Mouse (Mus musculus): ENCODE measurements around the gene 1700029P11Rik. TPM values are rescaled to one million over a fixed set of nuclear protein-coding genes. Genes with fewer than 3 reads are reported as not detected.
A peak's percentile ranks its signal among the peaks of the same experiment; 100 is the strongest.

Gene 1700029P11Rik
- total and polyA plus RNA-seq, 3 experiments, result 0.07 TPM; not detected in 2

DNA sequence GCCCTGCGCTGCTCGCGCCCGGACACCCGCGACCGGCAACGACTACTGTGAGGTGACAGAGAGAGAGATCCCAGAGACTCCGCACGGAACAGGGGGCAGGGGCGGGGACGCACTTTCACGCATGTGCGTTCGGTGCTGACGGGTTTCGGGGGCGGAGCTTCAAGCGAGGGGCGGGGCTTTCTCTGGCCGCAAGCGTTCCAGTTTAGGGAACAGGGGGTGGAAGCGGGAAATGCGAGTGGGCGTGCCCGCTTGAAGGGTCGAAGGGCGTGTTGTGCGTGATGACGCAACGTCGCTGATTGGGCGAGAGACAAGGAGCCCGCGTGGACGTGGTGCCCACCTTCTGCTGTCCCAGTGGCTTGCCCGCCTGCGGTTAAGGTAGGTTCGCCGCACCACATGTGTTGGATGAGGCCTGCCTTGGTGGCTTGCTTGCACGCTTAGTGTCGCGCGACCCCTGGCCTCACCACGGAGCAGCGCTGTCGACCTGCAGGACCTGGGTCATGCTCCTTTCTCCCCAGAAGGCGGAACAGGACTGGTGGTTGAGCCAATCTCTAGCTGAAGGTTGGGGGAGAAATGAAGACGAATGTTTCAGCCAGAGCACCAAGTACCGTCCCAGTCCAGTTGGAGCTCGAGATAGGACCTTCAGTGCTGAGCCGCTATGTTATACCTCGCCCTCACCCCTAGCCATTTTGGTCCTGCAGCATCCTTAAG lies 35.9 kb downstream of the 1700029P11Rik start (continued):
- TF ChIP-seq JUND (IDR thresholded peaks at IDR 0.05; ENCODE audit: low read depth, low read length), result no peak
- no peak for TF ChIP-seq CHD2 (IDR thresholded peaks at IDR 0.05; ENCODE audit: low read length)
- TF ChIP-seq ZKSCAN1 (IDR thresholded peaks at IDR 0.05; ENCODE audit: low read depth, low read length), result no peak
- TF ChIP-seq TAL1 (IDR thresholded peaks at IDR 0.05; ENCODE audit: low read length), result no peak
- no peak for TF ChIP-seq ZC3H11A (IDR thresholded peaks at IDR 0.05; ENCODE audit: low read depth, low read length)
- TF ChIP-seq USF1 (IDR thresholded peaks at IDR 0.05; ENCODE audit: low read depth, low read length), result peak; percentile 28
- peak; percentile 93 for TF ChIP-seq POLR2AphosphoS2 (IDR thresholded peaks at IDR 0.05; ENCODE audit: low read length)
- peak; percentile 81 for TF ChIP-seq TBP (IDR thresholded peaks at IDR 0.05; ENCODE audit: low read depth, low read length)
- TF ChIP-seq UBTF (IDR thresholded peaks at IDR 0.05; ENCODE audit: borderline replicate concordance, insufficient read depth, low read depth, low read length), result no peak
- TF ChIP-seq SMC3 (IDR thresholded peaks at IDR 0.05; ENCODE audit: low read depth, low read length), result no peak
- no peak for TF ChIP-seq ZNF384 (IDR thresholded peaks at IDR 0.05; ENCODE audit: low read depth, low read length)
- peak; percentile 93 for TF ChIP-seq ZMIZ1 (IDR thresholded peaks at IDR 0.05; ENCODE audit: low read depth, low read length)
- TF ChIP-seq MAZ (IDR thresholded peaks at IDR 0.05; ENCODE audit: low read depth, low read length), result no peak
- peak; percentile 70 for TF ChIP-seq NRF1 (IDR thresholded peaks at IDR 0.05; ENCODE audit: insufficient read depth, low read depth, low read length, poor library complexity, severe bottlenecking)
- TF ChIP-seq MAFK (IDR thresholded peaks at IDR 0.05; ENCODE audit: borderline replicate concordance, low read depth, low read length), result no peak
- TF ChIP-seq USF2 (IDR thresholded peaks at IDR 0.05; ENCODE audit: borderline replicate concordance in 1 of 2, insufficient read depth in 1 of 2, low read depth in 1 of 2, low read length in 2 of 2), result no peak
- TF ChIP-seq SIN3A (IDR thresholded peaks at IDR 0.05; ENCODE audit: low read length), result no peak; the same call in 1 of the 2 replicates
- TF ChIP-seq CHD1 (IDR thresholded peaks at IDR 0.05; ENCODE audit: low read depth, low read length), result no peak; the same call in 1 of the 2 replicates
- peak; percentile 50 for TF ChIP-seq HCFC1 (IDR thresholded peaks at IDR 0.05; ENCODE audit: low read depth, low read length)
- no peak for TF ChIP-seq BHLHE40 (IDR thresholded peaks at IDR 0.05; ENCODE audit: borderline replicate concordance, low read depth, low read length)
- TF ChIP-seq MYB (IDR thresholded peaks at IDR 0.05; ENCODE audit: low read depth, low read length), result no peak
- peak; percentile 60; the same call in 1 of the 2 replicates for TF ChIP-seq ETS1 (IDR thresholded peaks at IDR 0.05; ENCODE audit: low read depth, low read length)
- no peak for TF ChIP-seq KAT2A (conservative IDR thresholded peaks at IDR 0.05; ENCODE audit: low read depth, low read length)
- TF ChIP-seq GATA1 (IDR thresholded peaks at IDR 0.05; ENCODE audit: low read depth, low read length), result peak; percentile 54

Measured in MEL (cell line).